Mouse (Mus musculus) forebrain, embryonic 16.5 days (tissue): Measurements from ENCODE around the gene Xylb. TPM values are rescaled to one million over a fixed set of nuclear protein-coding genes. Genes with fewer than 3 reads are reported as not detected.

ENCODE experiments used
- ATAC-seq: fragments of 200-750 bp; cut with Nextera tagmentation; 2 replicates; pipeline ENCODE4 v1.8.0; 2017; ENCODE audit warnings: mild to moderate bottlenecking, moderate library complexity
- H3K27ac ChIP-seq: fragments of 300-500 bp; sonication (generic); 2 replicates; pipeline ENCODE4 v1.5.1; 2014; ENCODE audit warnings: low read length, control low read depth
- H3K27me3 ChIP-seq: fragments of 300-500 bp; sonication (generic); replicated peaks from 2 replicates; pipeline ENCODE4 v1.6.1; 2014; ENCODE audit warnings: low read length; ENCODE audit not compliant: control insufficient read depth, insufficient read depth
- H3K36me3 ChIP-seq: fragments of 300-500 bp; sonication (generic); 2 replicates; pipeline ENCODE4 v1.6.1; 2014; ENCODE audit not compliant: control insufficient read depth, insufficient read depth
- H3K4me1 ChIP-seq: fragments of 300-500 bp; sonication (generic); replicated peaks from 2 replicates; pipeline ENCODE4 v1.6.1; 2014; ENCODE audit warnings: low read length; ENCODE audit not compliant: control insufficient read depth, insufficient read depth
- H3K4me2 ChIP-seq: fragments of 300-500 bp; sonication (generic); 2 replicates; pipeline ENCODE4 v1.6.1; 2014; ENCODE audit warnings: mild to moderate bottlenecking, low read length, control low read depth
- H3K4me3 ChIP-seq: fragments of 300-500 bp; sonication (generic); replicated peaks from 2 replicates; pipeline ENCODE4 v1.5.1; 2014; ENCODE audit warnings: mild to moderate bottlenecking, low read length, control low read depth
- H3K9ac ChIP-seq: fragments of 300-500 bp; sonication (generic); replicated peaks from 2 replicates; pipeline ENCODE4 v1.6.1; 2014; ENCODE audit warnings: low read depth, low read length, control low read depth
- H3K9me3 ChIP-seq: fragments of 300-500 bp; sonication (generic); 2 replicates; pipeline ENCODE4 v1.6.1; 2016; ENCODE audit warnings: low read length; ENCODE audit not compliant: control insufficient read depth
- WGBS: fragments of 180-500 bp; shearing (Covaris S2); extraction: QIAGEN DNeasy Blood & Tissue Kit; methylation state at CpG from one replicate; pipeline ENCODE4 v1.1.7; 2014; 5-methylcytosine and 5-hydroxymethylcytosine counted together
- polyA plus RNA-seq: library from polyadenylated mRNA; unstranded; fragments of >200 nt; fragmentation: Nextera tagmentation; extraction: Ambion mirVana; gene quantifications from 2 replicates; pipeline ENCODE4 v1.2.1, GENCODE M21; 2015

Xylb gene
- polyA plus RNA-seq, 1 experiment from 2014 or later: 3.8 TPM

DNA sequence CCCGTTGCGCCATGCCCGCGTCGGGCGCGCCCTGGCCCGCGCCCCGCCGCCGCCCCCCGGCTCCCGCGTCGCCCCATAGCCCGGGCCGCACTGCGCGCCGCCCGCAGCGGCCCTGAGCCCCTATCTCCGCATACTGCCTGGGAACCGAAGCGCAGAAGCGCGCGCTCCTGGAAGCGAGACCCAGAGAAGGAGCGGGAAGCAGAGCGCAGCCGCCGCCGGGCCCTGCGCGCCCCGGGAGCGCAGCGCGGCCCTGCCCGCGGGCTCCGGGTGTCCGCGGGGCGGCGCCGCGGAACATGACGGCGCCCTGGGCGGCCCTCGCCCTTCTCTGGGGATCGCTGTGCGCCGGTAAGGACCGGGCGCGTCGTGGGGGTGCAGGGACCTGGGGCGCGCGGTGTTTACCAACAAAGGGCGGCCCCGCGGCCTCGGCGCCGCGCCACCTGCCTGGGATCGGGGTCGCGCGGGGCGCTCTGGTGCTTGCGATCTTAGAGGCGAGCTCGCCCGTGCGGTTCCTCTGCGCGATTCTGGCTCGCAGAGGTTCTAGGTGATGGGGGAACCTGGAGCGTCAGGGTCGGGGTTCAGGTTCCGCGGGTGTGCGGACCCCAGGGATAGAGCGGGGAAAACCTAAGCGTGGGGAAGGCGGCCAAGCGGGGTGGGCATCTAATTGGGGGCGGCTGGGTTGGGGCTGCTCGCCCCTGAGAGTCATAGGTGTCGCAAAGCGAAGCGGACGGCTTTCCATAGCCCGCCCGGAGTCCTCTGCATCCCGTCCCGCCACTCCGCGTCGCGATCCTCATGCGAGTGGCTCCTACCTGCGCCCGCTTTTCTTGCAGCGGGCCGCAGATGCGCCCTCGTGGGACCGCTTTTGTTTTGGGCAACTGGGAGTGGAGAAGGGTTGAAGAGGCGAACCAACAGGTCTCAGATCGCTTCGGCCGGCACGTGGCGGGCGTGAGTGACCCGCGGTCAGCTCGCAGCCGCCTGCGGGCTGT is 45.4 kb downstream of the Xylb start:
- Histone ChIP-seq H3K27me3 (no peaks in the 10 kb centered on the region), H3K4me2 (peak overlapping the region; percentile 75), H3K27ac (peak overlapping the region; percentile 98), H3K9ac (peak overlapping the region; percentile 98), H3K4me3 (peak overlapping the region; percentile 92), H3K9me3 (no peaks in the 10 kb centered on the region), H3K4me1 (peaks cover 37% of the 10 kb centered on the region), H3K36me3 (no peaks in the 10 kb centered on the region)
- under 1% methylated on average over 125 of the region's 127 CpGs for WGBS
- peak; percentile 68 for ATAC-seq

DNA sequence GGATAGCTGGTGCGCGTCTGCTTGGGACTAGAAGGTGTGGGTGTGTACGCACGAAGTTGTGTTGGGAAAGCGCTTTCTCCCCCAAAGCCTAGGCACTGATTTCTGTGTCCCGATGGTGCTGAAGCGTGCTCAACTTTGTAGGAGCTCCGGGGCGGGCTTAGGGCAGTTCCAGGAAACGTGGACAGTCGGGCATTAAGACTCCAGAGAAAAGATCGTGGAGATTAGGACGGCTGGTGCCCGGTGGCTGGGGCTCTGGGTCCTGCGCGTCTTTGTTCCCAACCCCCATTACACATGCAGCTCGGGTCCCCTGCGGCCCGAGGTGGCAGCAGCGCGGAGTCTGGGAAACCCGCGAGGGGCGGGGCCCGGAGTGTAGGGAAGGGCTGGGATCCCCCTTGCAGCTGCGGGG is 46.1 kb downstream of the Xylb start:
- peak; percentile 54 for ATAC-seq
- no peaks in the 10 kb centered on the region for H3K9me3 ChIP-seq
- H3K27me3 ChIP-seq: no peaks in the 10 kb centered on the region
- WGBS: under 1% methylated on average over 26 of the region's 26 CpGs
- H3K4me2 ChIP-seq: peak overlapping the region; percentile 75
- peak overlapping the region; percentile 98 for H3K27ac ChIP-seq
- H3K9ac ChIP-seq: peak overlapping the region; percentile 98
- H3K4me1 ChIP-seq: peaks cover 37% of the 10 kb centered on the region
- peak overlapping the region; percentile 92 for H3K4me3 ChIP-seq
- no peaks in the 10 kb centered on the region for H3K36me3 ChIP-seq

- peak overlapping the region; percentile 92 for H3K4me3 ChIP-seq
- peak overlapping the region; percentile 98; the same call in 1 of the 2 replicates for H3K9ac ChIP-seq
- no peaks in the 10 kb centered on the region for H3K9me3 ChIP-seq
- no peaks in the 10 kb centered on the region for H3K27me3 ChIP-seq
- 48% methylated on average over 5 of the region's 5 CpGs for WGBS
- H3K4me2 ChIP-seq: peak overlapping the region; percentile 75
- H3K27ac ChIP-seq: no peak overlapping the region
- ATAC-seq: no peak
- H3K4me1 ChIP-seq: peaks cover 37% of the 10 kb centered on the region
- H3K36me3 ChIP-seq: no peaks in the 10 kb centered on the region
Measured at GRCm38 (mm10) chr9:119404090-119404489, 46.9 kb downstream of the Xylb start.

GRCm38 (mm10) chr9:119407884-119408283 is 50.7 kb downstream of the Xylb start:
- WGBS: 86% methylated on average over 15 of the region's 15 CpGs
- Histone ChIP-seq H3K36me3 (no peaks in the 10 kb centered on the region; the same call in 1 of the 2 replicates), H3K4me2 (no peak overlapping the region), H3K27me3 (no peaks in the 10 kb centered on the region), H3K9ac (no peak overlapping the region), H3K4me1 (peaks cover 30% of the 10 kb centered on the region), H3K4me3 (no peak overlapping the region), H3K27ac (no peak overlapping the region), H3K9me3 (no peaks in the 10 kb centered on the region)
- no peak for ATAC-seq

GRCm38 (mm10) chr9:119408898-119409664 is 51.9 kb downstream of the Xylb start:
- whole genome bisulfite sequencing: 84% methylated on average over 11 of the region's 11 CpGs
- no peak overlapping the region for H3K4me3 ChIP-seq
- H3K36me3 ChIP-seq: no peaks in the 10 kb centered on the region; the same call in 1 of the 2 replicates
- no peaks in the 10 kb centered on the region for H3K9me3 ChIP-seq
- no peak overlapping the region for H3K27ac ChIP-seq
- no peak for ATAC-seq
- H3K27me3 ChIP-seq: no peaks in the 10 kb centered on the region
- no peak overlapping the region for H3K9ac ChIP-seq
- H3K4me2 ChIP-seq: no peak overlapping the region
- peaks cover 24% of the 10 kb centered on the region for H3K4me1 ChIP-seq

GRCm38 (mm10) chr9:119409864-119410263 is 52.7 kb downstream of the Xylb start:
- WGBS: 93% methylated on average over 5 of the region's 5 CpGs
- no peak for ATAC-seq
- H3K36me3 ChIP-seq: no peaks in the 10 kb centered on the region; the same call in 1 of the 2 replicates

DNA sequence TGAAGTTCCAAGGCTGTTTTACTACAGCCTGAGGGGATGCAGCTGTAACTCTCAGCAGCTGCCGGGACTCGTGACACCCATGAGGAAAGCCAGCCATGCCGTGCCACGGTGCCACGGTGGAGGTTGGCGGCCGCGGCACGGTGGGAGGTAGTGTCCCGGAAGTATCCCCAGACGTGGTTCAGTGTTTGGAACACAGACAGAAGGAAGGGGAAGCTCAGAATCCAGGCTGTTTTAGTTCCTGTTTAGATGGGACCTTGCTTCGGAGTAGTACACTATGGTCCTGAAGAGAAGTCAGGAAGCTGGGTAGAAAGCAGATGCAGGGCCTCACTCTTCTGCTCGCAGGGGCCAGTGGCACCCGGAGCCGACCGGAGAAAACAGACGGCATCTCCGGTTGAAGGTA is 60.8 kb downstream of the Xylb start:
- Histone ChIP-seq H3K4me3 (no peak overlapping the region), H3K27me3 (no peaks in the 10 kb centered on the region), H3K27ac (no peak overlapping the region), H3K9ac (no peak overlapping the region), H3K4me1 (no peaks in the 10 kb centered on the region; the same call in 1 of the 2 replicates), H3K9me3 (no peaks in the 10 kb centered on the region), H3K4me2 (no peak overlapping the region), H3K36me3 (no peaks in the 10 kb centered on the region)
- WGBS: 87% methylated on average over 18 of the region's 18 CpGs
- ATAC-seq: no peak

More at GRCm38 (mm10) chr9:119409864-119410263, 52.7 kb downstream of the Xylb start:
- no peaks in the 10 kb centered on the region for H3K27me3 ChIP-seq
- H3K27ac ChIP-seq: no peak overlapping the region
- H3K4me1 ChIP-seq: peaks cover 16% of the 10 kb centered on the region
- no peak overlapping the region for H3K9ac ChIP-seq
- no peak overlapping the region for H3K4me3 ChIP-seq
- H3K9me3 ChIP-seq: no peaks in the 10 kb centered on the region
- no peak overlapping the region for H3K4me2 ChIP-seq

GRCm38 (mm10) chr9:119419852-119420438 is 62.8 kb downstream of the Xylb start:
- Histone ChIP-seq H3K4me2 (no peak overlapping the region), H3K27me3 (no peaks in the 10 kb centered on the region), H3K4me3 (no peak overlapping the region), H3K9ac (no peak overlapping the region), H3K9me3 (no peaks in the 10 kb centered on the region), H3K4me1 (peaks cover 5% of the 10 kb centered on the region), H3K36me3 (no peaks in the 10 kb centered on the region), H3K27ac (no peak overlapping the region)
- ATAC-seq: no peak
- 74% methylated on average over 12 of the region's 12 CpGs for WGBS
